Mouse (Mus musculus): ENCODE results near the gene Wnt9b.
A peak's percentile ranks its signal among the peaks of the same experiment; 100 is the strongest.

GRCm38 (mm10) chr11:103697565-103698176 lies 52.0 kb downstream of the Wnt9b start, which contains the start of gene Gosr2:
- TF ChIP-seq POLR2A (IDR thresholded peaks at IDR 0.05; ENCODE audit: borderline replicate concordance, low read depth, low read length) (peak; percentile 43; the same call in 1 of the 2 replicates), CTCF (IDR thresholded peaks at IDR 0.05; ENCODE audit: low read depth, low read length) (no peak)

Data from bone marrow macrophage, adult 2 months (primary cell).